Mouse (Mus musculus) neural tube, embryonic 13.5 days (tissue): Measurements from ENCODE around the gene Olfr1489. TPM values are rescaled to one million over a fixed set of nuclear protein-coding genes. Genes with fewer than 3 reads are reported as not detected.
"Not testable (repeated sequence)": the region's sequence is repeated elsewhere in the genome, so short reads cannot be mapped to it uniquely, and the experiment has no call there.

Source experiments
- ATAC-seq: fragments of 200-750 bp; cut with Nextera tagmentation; 2 replicates; pipeline ENCODE4 v1.8.0; 2017; ENCODE audit warnings: low read depth, mild to moderate bottlenecking, moderate TSS enrichment, moderate library complexity
- H3K27ac ChIP-seq: fragments of 300-500 bp; sonication (generic); replicated peaks from 2 replicates; pipeline ENCODE4 v1.5.1; 2015; ENCODE audit warnings: moderate library complexity, mild to moderate bottlenecking, inconsistent platforms
- H3K27me3 ChIP-seq: fragments of 300-500 bp; sonication (generic); 2 replicates; pipeline ENCODE4 v1.6.1; 2015; ENCODE audit warnings: mild to moderate bottlenecking, inconsistent platforms
- H3K36me3 ChIP-seq: fragments of 300-500 bp; sonication (generic); 2 replicates; pipeline ENCODE4 v1.6.1; 2015; ENCODE audit warnings: mild to moderate bottlenecking, inconsistent platforms
- H3K4me1 ChIP-seq: fragments of 300-500 bp; sonication (generic); replicated peaks from 2 replicates; pipeline ENCODE4 v1.6.1; 2015; ENCODE audit warnings: inconsistent platforms
- H3K4me2 ChIP-seq: fragments of 300-500 bp; sonication (generic); 2 replicates; pipeline ENCODE4 v1.6.1; 2015; ENCODE audit warnings: inconsistent platforms, mild to moderate bottlenecking, moderate library complexity
- H3K4me3 ChIP-seq: fragments of 300-500 bp; sonication (generic); 2 replicates; pipeline ENCODE4 v1.5.1; 2015; ENCODE audit warnings: mild to moderate bottlenecking, inconsistent platforms
- H3K9ac ChIP-seq: fragments of 300-500 bp; sonication (generic); 2 replicates; pipeline ENCODE4 v1.6.1; 2015; ENCODE audit warnings: moderate library complexity, mild to moderate bottlenecking, inconsistent platforms
- H3K9me3 ChIP-seq: fragments of 300-500 bp; sonication (generic); 2 replicates; pipeline ENCODE4 v1.6.1; 2016; ENCODE audit warnings: inconsistent platforms
- WGBS: fragments of 180-500 bp; shearing (Covaris S2); methylation state at CpG from one replicate; pipeline ENCODE4 v1.1.7; 2015; 5-methylcytosine and 5-hydroxymethylcytosine counted together
- microRNA-seq: library from miRNA; unstranded; fragments of <30 nt; microRNA quantifications from one replicate; pipeline ENCODE4, GENCODE M21; 2016
- polyA plus RNA-seq: library from polyadenylated mRNA; unstranded; fragments of >200 nt; fragmentation: Nextera tagmentation; extraction: Ambion mirVana; gene quantifications from 2 replicates; pipeline ENCODE4 v1.2.1, GENCODE M21; 2015

Gene Olfr1489
- not detected in 2 replicates for polyA plus RNA-seq

DNA sequence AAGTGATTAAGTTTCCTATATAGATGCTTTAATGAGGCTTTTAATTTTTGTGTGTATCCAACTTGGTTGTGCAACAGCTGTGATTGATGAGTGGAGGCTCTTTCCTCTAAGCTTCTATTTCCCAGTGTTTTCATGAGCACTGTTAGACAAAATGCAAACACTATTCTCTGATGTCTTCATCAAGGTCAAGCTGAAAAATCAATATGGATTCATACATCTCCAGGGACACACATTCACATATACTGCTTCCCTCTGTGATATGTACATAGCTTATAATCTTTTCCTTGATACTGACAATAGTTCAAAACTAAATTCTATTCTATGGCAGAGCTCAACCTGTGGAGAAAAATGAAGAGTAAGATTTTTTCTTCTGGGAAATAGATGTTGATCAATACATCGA is at the start of gene Olfr1489:
Olfr1489 (plus strand) TSS at position 301 of the 400 bp plus-strand sequence.
- no peaks in the 10 kb centered on the region for H3K9me3 ChIP-seq
- no peak within 1 kb of the TSS for H3K4me3 ChIP-seq
- no peak within 1 kb of the TSS for H3K9ac ChIP-seq
- no peak within 1 kb of the TSS for H3K4me2 ChIP-seq
- 91% methylated on average over 1 of the region's 1 CpGs for WGBS
- no peaks in the 10 kb centered on the region for H3K36me3 ChIP-seq
- no peaks in the 10 kb centered on the region for H3K4me1 ChIP-seq
- no peak for ATAC-seq
- no peak within 1 kb of the TSS for H3K27ac ChIP-seq
- no peaks in the 10 kb centered on the region for H3K27me3 ChIP-seq

DNA sequence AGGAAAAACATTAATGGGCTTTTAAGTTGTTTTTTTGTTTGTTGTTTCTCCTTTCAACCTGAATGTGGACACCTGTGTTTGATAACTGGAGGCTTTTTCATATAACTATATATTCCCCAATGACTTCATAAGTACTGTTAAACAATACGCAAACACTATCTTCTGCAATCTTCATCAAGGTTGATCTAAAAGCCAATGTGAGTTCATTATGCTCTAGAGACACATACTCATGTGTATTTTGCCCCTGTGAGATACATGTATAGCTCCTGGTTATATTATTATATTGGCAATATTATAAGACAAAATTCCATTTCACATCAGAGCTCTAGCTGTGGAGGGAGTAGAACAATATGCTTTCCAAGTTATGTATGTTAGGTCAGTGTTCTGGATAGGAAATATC is 48.2 kb upstream of the Olfr1489 start, which contains the start of gene Olfr1484:
Olfr1484 (plus strand) TSS at position 301 of the 400 bp plus-strand sequence.
- H3K4me3 ChIP-seq = no peak within 1 kb of the TSS
- ATAC-seq = no peak
- 95% methylated on average over 1 of the region's 1 CpGs for WGBS

DNA sequence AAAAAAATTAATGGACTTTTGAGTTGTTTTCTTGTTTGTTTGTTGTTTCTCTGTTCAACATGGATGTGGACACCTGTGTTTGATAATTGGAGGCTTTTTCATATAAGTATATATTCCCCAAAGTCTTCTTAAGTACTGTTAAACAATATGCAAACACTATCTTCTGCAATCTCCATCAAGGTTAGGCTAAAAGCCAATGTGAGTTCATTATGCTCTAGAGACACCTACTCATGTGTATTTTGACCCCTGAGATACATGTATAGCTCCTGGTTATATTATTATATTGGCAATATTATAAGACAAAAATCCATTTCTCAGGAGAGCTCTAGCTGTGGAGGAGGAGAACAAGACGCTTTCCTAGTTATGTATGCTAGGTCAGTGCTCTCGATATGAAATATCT is 14.3 kb upstream of the Olfr1489 start, which contains the start of gene Olfr1487:
Olfr1487 (plus strand) TSS at position 301 of the 400 bp plus-strand sequence.
- H3K4me1 ChIP-seq, H3K36me3 ChIP-seq, H3K9ac ChIP-seq, ATAC-seq, H3K4me3 ChIP-seq, H3K27me3 ChIP-seq, H3K27ac ChIP-seq, H3K4me2 ChIP-seq: not testable (repeated sequence)
- 96% methylated on average over 2 of the region's 2 CpGs for WGBS
- H3K9me3 ChIP-seq = peaks cover 19% of the 10 kb centered on the region; the same call in 1 of the 2 replicates

More for the DNA sequence above, 48.2 kb upstream of the Olfr1489 start, which contains the start of gene Olfr1484:
- H3K36me3 ChIP-seq = no peaks in the 10 kb centered on the region
- H3K4me2 ChIP-seq = no peak within 1 kb of the TSS
- H3K9ac ChIP-seq = no peak within 1 kb of the TSS
- 0 out of 2 replicates have a peak, but pooled peaks cover 4% of the 10 kb centered on the region for H3K9me3 ChIP-seq
- no peak within 1 kb of the TSS for H3K27ac ChIP-seq
- H3K4me1 ChIP-seq = no peaks in the 10 kb centered on the region
- H3K27me3 ChIP-seq = no peaks in the 10 kb centered on the region

DNA sequence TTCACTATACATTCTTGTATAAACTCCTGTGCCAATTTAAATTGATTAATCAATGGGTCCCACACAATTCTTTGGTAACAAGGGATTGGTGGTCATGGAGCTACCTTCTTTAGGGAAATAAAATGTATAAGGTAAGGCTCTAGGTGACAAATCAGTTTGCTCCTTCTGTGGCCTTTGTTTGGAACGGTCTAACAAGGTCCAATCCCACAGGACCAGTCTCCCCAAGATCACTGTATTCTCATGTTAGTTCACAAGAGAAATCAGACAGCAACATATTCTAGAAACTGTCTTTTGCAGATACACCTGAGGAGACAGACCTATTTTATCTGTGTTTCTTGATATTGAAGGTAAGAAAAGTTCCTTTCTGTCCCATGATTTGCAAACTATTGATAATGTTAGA is 19.4 kb downstream of the Olfr1489 start, which contains the start of gene Olfr1490:
Olfr1490 (plus strand) TSS at position 301 of the 400 bp plus-strand sequence.
- Histone ChIP-seq H3K36me3 (no peaks in the 10 kb centered on the region), H3K9ac (no peak within 1 kb of the TSS)
- WGBS = 77% methylated on average over 1 of the region's 1 CpGs

More for the DNA sequence above, 19.4 kb downstream of the Olfr1489 start, which contains the start of gene Olfr1490:
- no peak for ATAC-seq
- H3K27ac ChIP-seq = no peak within 1 kb of the TSS
- no peak within 1 kb of the TSS for H3K4me2 ChIP-seq
- H3K4me3 ChIP-seq = no peak within 1 kb of the TSS
- H3K27me3 ChIP-seq = no peaks in the 10 kb centered on the region
- H3K4me1 ChIP-seq = no peaks in the 10 kb centered on the region
- H3K9me3 ChIP-seq = peaks cover 12% of the 10 kb centered on the region; the same call in 1 of the 2 replicates

Small RNAs within 50 kb of the gene (microRNA-seq; reads per million reads assigned to microRNA genes)
- gene Gm22323 (not detected), gene Gm23931 (not detected)

Other genes starting within 250 kb of the Olfr1489 start
- gene Olfr1469, start 223.8 kb upstream of the Olfr1489 start, polyA plus RNA-seq = not detected in 2 replicates
- not detected in 2 replicates for gene Olfr1471, start 188.2 kb upstream of the Olfr1489 start, polyA plus RNA-seq
- not detected in 2 replicates for gene Olfr1472, start 175.5 kb upstream of the Olfr1489 start, polyA plus RNA-seq
- not detected in 2 replicates for gene Olfr1474, start 162.1 kb upstream of the Olfr1489 start, polyA plus RNA-seq
- not detected in 2 replicates for gene Olfr1475, start 151.4 kb upstream of the Olfr1489 start, polyA plus RNA-seq
- gene Olfr1477, start 131.1 kb upstream of the Olfr1489 start, polyA plus RNA-seq = not detected in 2 replicates
- not detected in 2 replicates for gene Olfr1480, start 103.7 kb upstream of the Olfr1489 start, polyA plus RNA-seq
- gene Olfr1484, start 48.1 kb upstream of the Olfr1489 start, polyA plus RNA-seq = not detected in 2 replicates
- gene Olfr1487, start 14.2 kb upstream of the Olfr1489 start, polyA plus RNA-seq = not detected in 2 replicates
- not detected in 2 replicates for gene Olfr1490, start 19.5 kb downstream of the Olfr1489 start, polyA plus RNA-seq
- not detected in 2 replicates for gene Olfr1491, start 65.6 kb downstream of the Olfr1489 start, polyA plus RNA-seq
- not detected in 2 replicates for gene Olfr1493-ps1, start 91.7 kb downstream of the Olfr1489 start, polyA plus RNA-seq
- gene Olfr1494, start 108.1 kb downstream of the Olfr1489 start, polyA plus RNA-seq = not detected in 2 replicates
- gene Olfr1495, start 133.0 kb downstream of the Olfr1489 start, polyA plus RNA-seq = not detected in 2 replicates
- not detected in 2 replicates for gene Olfr1496, start 146.3 kb downstream of the Olfr1489 start, polyA plus RNA-seq
- not detected in 2 replicates for gene Olfr1497, start 166.6 kb downstream of the Olfr1489 start, polyA plus RNA-seq
- not detected in 2 replicates for gene Olfr1499, start 187.8 kb downstream of the Olfr1489 start, polyA plus RNA-seq
- not detected in 2 replicates for gene Olfr1500, start 198.9 kb downstream of the Olfr1489 start, polyA plus RNA-seq
- not detected in 2 replicates for gene Olfr1501, start 219.1 kb downstream of the Olfr1489 start, polyA plus RNA-seq
- not detected in 2 replicates for gene Olfr1502, start 230.2 kb downstream of the Olfr1489 start, polyA plus RNA-seq